Mouse (Mus musculus): ENCODE results near the gene Mrpl30.

- TF ChIP-seq CTCF (IDR thresholded peaks at IDR 0.05; ENCODE audit: low read depth, low read length) (no peak), POLR2A (IDR thresholded peaks at IDR 0.05; ENCODE audit: borderline replicate concordance, low read depth, low read length) (peak; percentile 91; the same call in 1 of the 2 replicates)
Measured at GRCm38 (mm10) chr1:37864511-37865400, 25.5 kb upstream of the Mrpl30 start.
